Mouse (Mus musculus): ENCODE results near the gene Adgre4. TPM values are rescaled to one million over a fixed set of nuclear protein-coding genes. Genes with fewer than 3 reads are reported as not detected.
"Not testable (repeated sequence)": the region's sequence is repeated elsewhere in the genome, so short reads cannot be mapped to it uniquely, and the experiment has no call there.

Gene Adgre4
- total RNA-seq (2015; ENCODE audit: low replicate concordance), result 1.3 and 10.1 TPM in 2 replicates
- 4.2 and 7.4 TPM in 2 replicates for total RNA-seq (2017; ENCODE audit: low replicate concordance)

DNA sequence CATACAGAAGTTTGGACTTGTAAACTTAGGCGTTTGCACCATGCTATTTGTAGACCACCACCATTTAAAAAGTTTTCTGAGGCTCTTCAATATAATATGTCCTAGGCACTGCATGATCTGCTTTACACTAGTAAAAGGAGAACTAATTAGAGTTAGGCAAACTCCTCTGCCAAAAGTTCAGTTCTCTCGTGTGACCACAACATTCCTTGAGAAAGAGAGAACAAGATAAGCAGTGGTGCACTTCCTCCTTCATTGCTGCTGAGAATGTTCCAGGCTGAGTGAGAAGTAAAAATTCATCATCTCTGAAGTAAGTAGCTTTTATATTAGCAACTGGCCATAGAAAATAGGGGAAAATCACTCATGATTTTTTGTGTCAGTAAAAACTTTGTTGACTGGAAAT is at the start of gene Adgre4:
Gene Adgre4 (plus strand): TSS at position 199 of the 400 bp plus-strand sequence.
- ATAC-seq (replicated peaks; ENCODE audit: low FRiP score, poor library complexity, severe bottlenecking), result no peak

DNA sequence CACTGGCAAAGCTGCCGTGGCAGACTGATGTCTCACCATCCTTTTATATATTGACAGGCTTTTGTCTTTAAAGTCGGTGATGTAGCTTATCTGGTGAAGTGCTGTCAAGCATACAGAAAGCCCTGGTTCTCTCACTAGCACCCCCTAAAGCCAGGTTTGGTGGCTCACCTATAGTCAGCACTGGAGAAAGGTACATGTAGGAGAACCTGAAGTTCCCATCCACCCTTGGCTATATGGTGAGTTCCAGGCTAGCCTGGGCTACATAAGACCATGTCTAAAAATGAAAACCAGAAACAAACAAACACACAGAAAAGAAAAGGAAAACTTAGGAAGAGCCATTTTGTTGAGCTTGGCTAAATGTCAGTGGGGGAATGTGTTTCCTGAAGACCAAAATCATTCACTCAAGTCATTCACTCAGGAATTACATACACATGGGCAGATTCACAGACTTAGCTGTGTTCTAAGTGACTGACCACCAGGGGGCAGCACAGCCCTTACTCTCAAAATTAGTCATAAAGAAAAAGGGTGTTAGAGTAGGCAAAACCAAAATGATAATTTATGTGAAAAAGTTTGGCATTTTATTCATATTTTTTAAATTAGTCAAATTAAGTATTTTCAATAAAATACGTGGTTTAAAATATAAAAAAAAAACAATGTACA is 47.5 kb upstream of the Adgre4 start:
- ATAC-seq (replicated peaks; ENCODE audit: low FRiP score, poor library complexity, severe bottlenecking), result 0 out of 2 replicates have a peak, but pooled peaks have one; percentile 77

DNA sequence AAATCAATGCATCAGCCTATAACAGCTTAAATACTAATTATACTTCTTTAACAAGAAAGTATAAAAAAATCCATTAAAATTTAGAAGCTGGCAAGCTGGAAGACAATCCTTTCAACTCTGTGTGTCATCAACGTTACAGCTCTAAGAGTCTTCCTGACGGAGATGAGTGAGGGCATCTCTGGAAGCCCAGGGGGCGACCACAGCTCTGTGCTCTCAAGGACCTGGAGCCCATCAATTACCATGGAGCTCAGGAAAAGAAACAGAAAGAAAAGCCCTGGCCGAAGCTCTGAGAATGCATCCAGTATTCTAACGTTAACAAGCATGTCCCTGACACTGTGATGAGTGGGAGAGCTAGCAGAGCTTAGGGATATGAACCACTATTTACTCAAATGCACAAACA is 46.9 kb upstream of the Adgre4 start:
- ATAC-seq (replicated peaks; ENCODE audit: low FRiP score, poor library complexity, severe bottlenecking), result no peak

GRCm38 (mm10) chr17:55711984-55712811 is 37.6 kb upstream of the Adgre4 start, which contains the start of gene Pot1b:
Gene Pot1b (minus strand): TSS chr17:55712628.
- peak; percentile 98 for ATAC-seq (replicated peaks; ENCODE audit: low FRiP score, poor library complexity, severe bottlenecking)

DNA sequence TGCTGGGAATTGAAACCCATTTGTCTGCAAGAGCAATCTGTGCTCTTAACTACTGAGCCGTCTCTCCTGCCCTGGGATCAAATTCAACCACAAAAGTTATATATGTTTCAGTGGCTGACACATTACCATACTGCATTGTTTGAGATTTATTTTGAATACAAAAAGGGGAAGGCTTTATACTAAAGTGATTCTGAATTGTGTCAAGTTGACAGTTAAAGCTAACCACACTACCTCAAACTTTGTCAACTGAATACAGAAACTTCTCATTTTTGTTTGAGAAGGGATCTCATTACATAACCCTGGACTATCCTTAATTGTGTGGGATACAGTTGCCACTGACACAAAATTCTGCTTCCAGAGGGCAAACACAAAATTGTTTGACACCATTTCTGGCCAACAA is 28.5 kb upstream of the Adgre4 start:
- no peak for ATAC-seq (replicated peaks; ENCODE audit: low FRiP score, poor library complexity, severe bottlenecking)

DNA sequence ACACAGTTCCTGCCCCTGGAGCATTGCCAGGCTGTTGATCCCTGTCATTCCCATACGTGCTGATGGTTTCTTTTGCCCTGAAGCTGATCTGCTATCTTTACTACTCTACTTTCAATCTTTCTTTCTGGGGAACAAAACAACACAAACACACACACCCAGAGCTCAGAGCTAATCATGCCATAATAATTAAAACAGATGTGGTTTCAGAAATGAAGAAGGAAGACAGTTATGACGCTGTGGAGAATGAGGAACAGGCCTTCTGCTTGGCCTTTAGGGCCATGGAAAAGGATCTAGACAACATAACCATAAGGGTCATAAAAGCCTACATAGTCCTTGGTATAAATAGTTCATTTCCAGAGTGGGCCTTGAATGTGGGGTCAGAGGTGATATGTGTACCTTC is 27.5 kb upstream of the Adgre4 start:
- ATAC-seq (replicated peaks; ENCODE audit: low FRiP score, poor library complexity, severe bottlenecking), result no peak

- no peak for ATAC-seq (replicated peaks; ENCODE audit: low FRiP score, poor library complexity, severe bottlenecking)
These were observed 23.6 kb upstream of the Adgre4 start for GRCm38 (mm10) chr17:55726193-55726592.

DNA sequence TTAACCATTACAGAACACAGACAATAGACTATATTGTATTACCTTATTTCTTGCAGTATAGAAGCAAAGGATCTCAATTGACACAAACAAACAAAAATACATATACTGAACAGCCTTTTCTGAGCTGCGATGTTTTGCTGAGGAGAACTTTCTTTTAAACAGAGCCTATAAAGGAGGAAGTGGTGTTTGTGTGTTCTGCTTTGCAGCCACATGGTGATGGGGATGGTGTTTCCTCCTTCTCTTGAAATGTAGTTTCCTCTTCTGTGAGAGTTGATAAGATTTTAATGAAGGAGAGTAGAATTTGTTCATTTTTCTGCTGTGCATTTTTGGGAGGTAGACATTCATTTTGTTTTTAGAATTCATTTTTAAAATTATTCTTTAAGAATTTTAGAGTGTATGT is 13.1 kb upstream of the Adgre4 start:
- no peak for ATAC-seq (replicated peaks; ENCODE audit: low FRiP score, poor library complexity, severe bottlenecking)

GRCm38 (mm10) chr17:55751170-55751569 is 1.4 kb downstream of the Adgre4 start:
- no peak for ATAC-seq (replicated peaks; ENCODE audit: low FRiP score, poor library complexity, severe bottlenecking)

- ATAC-seq (replicated peaks; ENCODE audit: low FRiP score, poor library complexity, severe bottlenecking), result no peak
These were observed 63.9 kb downstream of the Adgre4 start for GRCm38 (mm10) chr17:55813642-55814041.

- no peak for ATAC-seq (replicated peaks; ENCODE audit: low FRiP score, poor library complexity, severe bottlenecking)
These were observed 67.1 kb downstream of the Adgre4 start for GRCm38 (mm10) chr17:55816853-55817252.

- no peak for ATAC-seq (replicated peaks; ENCODE audit: low FRiP score, poor library complexity, severe bottlenecking)
These were observed 71.8 kb downstream of the Adgre4 start for GRCm38 (mm10) chr17:55821566-55821965.

GRCm38 (mm10) chr17:55843067-55843466 is 93.3 kb downstream of the Adgre4 start:
- ATAC-seq (replicated peaks; ENCODE audit: low FRiP score, poor library complexity, severe bottlenecking), result no peak

- no peak for ATAC-seq (replicated peaks; ENCODE audit: low FRiP score, poor library complexity, severe bottlenecking)
These were observed 127.4 kb downstream of the Adgre4 start for GRCm38 (mm10) chr17:55877184-55877583.

DNA sequence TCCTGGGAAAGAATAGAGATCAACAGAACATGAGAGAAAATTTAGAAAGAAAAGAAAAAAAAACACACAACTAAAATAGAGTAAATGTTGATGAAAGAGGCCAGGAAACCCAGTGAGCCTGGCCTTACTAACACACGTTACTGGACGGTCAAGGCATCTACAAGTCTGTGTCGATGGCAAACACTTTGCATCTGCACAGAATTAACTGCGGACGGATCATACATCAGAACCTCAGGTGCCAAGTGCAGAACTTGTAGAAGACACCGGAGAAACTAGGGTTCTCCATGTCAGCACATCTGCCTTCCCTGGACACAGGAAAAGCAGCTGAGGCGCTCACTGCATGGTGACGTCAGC is 128.5 kb downstream of the Adgre4 start:
- ATAC-seq (replicated peaks; ENCODE audit: low FRiP score, poor library complexity, severe bottlenecking), result not testable (repeated sequence)

DNA sequence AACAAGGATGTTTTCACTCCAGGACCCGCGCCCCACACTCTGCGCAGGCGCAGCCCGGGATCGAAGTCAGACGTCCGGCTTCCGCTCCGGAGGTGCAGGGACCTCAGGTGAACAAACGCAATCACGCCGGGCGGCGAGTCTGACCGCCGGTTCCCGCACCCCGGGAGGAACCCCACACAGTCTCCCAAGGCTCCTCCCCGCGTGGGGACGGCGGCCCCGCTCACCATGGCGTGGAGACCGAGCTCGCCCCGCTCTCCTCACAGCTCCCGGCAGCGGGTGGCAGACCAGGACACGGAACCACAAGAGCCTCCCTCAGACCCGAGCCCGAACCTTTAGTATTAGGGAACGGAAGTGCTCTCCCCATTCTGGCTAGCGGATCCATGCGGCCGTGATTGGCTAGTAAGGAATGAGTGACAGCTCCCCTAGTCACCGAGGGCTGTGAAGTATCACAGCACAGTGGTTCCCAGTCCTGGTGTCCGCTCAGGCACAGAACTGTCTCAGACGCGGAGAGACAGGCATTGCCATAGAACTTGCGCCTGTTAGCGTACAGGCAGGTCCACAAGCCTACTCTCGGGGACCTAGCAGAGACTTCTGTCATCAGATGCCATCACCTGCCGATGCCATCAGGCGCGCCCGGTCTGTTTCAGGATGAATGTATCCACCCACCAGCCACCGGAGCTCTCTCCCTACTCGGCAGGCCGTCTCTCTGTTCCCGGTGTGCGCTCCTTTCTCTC is 129.0 kb downstream of the Adgre4 start, which contains the start of gene Zfp119a:
Gene Zfp119a (minus strand): TSS at position 295 of the 734 bp plus-strand sequence.
- ATAC-seq (replicated peaks; ENCODE audit: low FRiP score, poor library complexity, severe bottlenecking), result peak; percentile 98

- ATAC-seq (replicated peaks; ENCODE audit: low FRiP score, poor library complexity, severe bottlenecking), result no peak
These were observed 133.8 kb downstream of the Adgre4 start for GRCm38 (mm10) chr17:55883631-55884030.

DNA sequence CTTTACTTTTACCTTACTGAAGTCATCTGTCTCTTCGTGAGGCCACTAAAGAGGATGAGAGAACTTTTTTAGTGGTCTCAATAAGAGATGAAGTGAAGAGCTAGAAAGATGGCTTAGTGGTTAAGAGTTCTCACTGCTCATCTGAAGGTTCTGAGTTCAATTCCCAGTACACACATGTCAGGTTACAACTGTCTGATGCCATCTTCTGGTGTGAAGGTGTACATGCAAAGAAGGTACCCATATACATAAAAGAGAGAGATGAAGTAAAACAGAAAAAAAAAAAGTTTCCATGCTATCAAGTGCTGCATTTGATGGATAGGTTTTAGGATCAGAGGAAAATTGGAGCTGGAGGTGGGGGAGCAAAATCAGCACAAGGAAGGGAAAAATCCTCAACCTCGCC is 135.1 kb downstream of the Adgre4 start:
- no peak for ATAC-seq (replicated peaks; ENCODE audit: low FRiP score, poor library complexity, severe bottlenecking)

DNA sequence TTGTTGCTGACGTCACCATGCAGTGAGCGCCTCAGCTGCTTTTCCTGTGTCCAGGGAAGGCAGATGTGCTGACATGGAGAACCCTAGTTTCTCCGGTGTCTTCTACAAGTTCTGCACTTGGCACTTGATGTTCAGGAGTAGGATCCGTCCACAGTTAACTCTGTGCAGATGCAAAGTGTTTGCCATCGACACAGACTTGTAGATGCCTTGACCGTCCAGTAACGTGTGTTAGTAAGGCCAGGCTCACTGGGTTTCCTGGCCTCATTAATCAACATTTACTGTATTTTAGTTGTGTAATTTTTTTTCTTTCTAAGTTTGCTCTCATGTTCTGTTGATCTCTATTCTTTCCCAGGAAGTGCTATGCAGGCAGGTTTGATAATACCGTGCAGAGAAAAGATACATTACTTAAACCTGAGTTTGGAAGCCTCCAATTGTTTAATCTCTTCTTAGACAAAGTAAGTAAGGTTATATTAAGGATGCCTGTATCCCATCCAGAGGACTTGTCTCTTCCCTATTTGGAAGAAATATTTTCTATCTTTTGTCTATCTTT is 142.7 kb downstream of the Adgre4 start:
- ATAC-seq (replicated peaks; ENCODE audit: low FRiP score, poor library complexity, severe bottlenecking), result not testable (repeated sequence)

GRCm38 (mm10) chr17:55903087-55903486 is 153.3 kb downstream of the Adgre4 start:
- no peak for ATAC-seq (replicated peaks; ENCODE audit: low FRiP score, poor library complexity, severe bottlenecking)
